ENCODE assay signal across 10 mouse cellular contexts in genomic region chr6:119329936-119330335, GRCm38 (mm10). TPM values are rescaled to one million over a fixed set of nuclear protein-coding genes. Genes with fewer than 3 reads are reported as not detected.
DNase-seq lines count a peak whose midpoint lies in the region; ATAC-seq and TF ChIP-seq lines count a peak whose summit lies in the region.
"Had no signal": no experiment of that assay in that cellular context is flagged by ENCODE, and none has a peak within 500 bp of the region (broad histone marks: within the 10 kb centered on the region; RNA-seq: fewer than 3 reads in every experiment).

No protein-coding gene starts in this region.

- H3K9me3 ChIP-seq in intestine, embryonic 15.5 days, result no peaks in the 10 kb centered on the region
- H3K9me3 ChIP-seq in intestine, postnatal 0 days (ENCODE audit: control insufficient read depth), result no peaks in the 10 kb centered on the region
- H3K9me3 ChIP-seq in forebrain, embryonic 13.5 days (replicated peaks), result no peaks in the 10 kb centered on the region
- H3K9me3 ChIP-seq in midbrain, embryonic 10.5 days (replicated peaks), result no peaks in the 10 kb centered on the region

- H3K9ac ChIP-seq in intestine, embryonic 15.5 days, result no peak overlapping the region
- no peak overlapping the region for H3K9ac ChIP-seq in intestine, postnatal 0 days (ENCODE audit: low read depth, low read length)
- H3K9ac ChIP-seq in forebrain, embryonic 13.5 days, result peak overlapping the region; percentile 51

- no peak for ATAC-seq in intestine, embryonic 15.5 days
- no peak for ATAC-seq in intestine, postnatal 0 days
- ATAC-seq in forebrain, embryonic 13.5 days, result peak; percentile 39

- H3K27ac ChIP-seq in intestine, embryonic 15.5 days, result no peak overlapping the region
- H3K27ac ChIP-seq in intestine, postnatal 0 days (ENCODE audit: low read depth, low read length), result no peak overlapping the region
- no peak overlapping the region for H3K27ac ChIP-seq in forebrain, embryonic 13.5 days
- no peak overlapping the region for H3K27ac ChIP-seq in midbrain, embryonic 10.5 days (replicated peaks)
- no peak overlapping the region for H3K27ac ChIP-seq in thymus, adult 2 months (ENCODE audit: control insufficient read depth, insufficient read depth, low read length)
- H3K27ac ChIP-seq: macrophage had no signal

- H3K4me1 ChIP-seq in intestine, embryonic 15.5 days (replicated peaks), result peaks cover 11% of the 10 kb centered on the region
- H3K4me1 ChIP-seq in intestine, postnatal 0 days (replicated peaks; ENCODE audit: control insufficient read depth, insufficient read depth, low read length), result no peaks in the 10 kb centered on the region
- peaks cover 47% of the 10 kb centered on the region for H3K4me1 ChIP-seq in forebrain, embryonic 13.5 days
- H3K4me1 ChIP-seq in midbrain, embryonic 10.5 days, result peaks cover 61% of the 10 kb centered on the region
- H3K4me1 ChIP-seq in thymus, adult 2 months (replicated peaks; ENCODE audit: control insufficient read depth, insufficient read depth, low read length), result peaks cover 36% of the 10 kb centered on the region
- H3K4me1 ChIP-seq in lung, adult 2 months (ENCODE audit: control insufficient read depth, insufficient read depth, low read length), result peaks cover 9% of the 10 kb centered on the region; the same call in 1 of the 2 replicates

- peak; percentile 25 for DNase-seq in brain, embryonic 14.5 days (ENCODE audit: low read depth)
- no peak for DNase-seq in midbrain, embryonic 10.5 days (ENCODE audit: low spot score)
- DNase-seq in thymus, postnatal 36 days, result no peak
- DNase-seq in thymus, adult 2 months, result no peak
- DNase-seq in lung, adult 2 months, result no peak

- 10% methylated on average over 6 of the region's 6 CpGs for WGBS in intestine, embryonic 15.5 days
- 14% methylated on average over 6 of the region's 6 CpGs for WGBS in intestine, postnatal 0 days
- 11% methylated on average over 6 of the region's 6 CpGs for WGBS in forebrain, embryonic 13.5 days
- 8% methylated on average over 6 of the region's 6 CpGs for WGBS in midbrain, embryonic 10.5 days
- WGBS in thymus, adult 2 months, result 66% methylated on average over 6 of the region's 6 CpGs
- 22% methylated on average over 6 of the region's 6 CpGs for whole genome bisulfite sequencing in lung, adult 2 months

- H3K4me2 ChIP-seq in intestine, embryonic 15.5 days (replicated peaks), result peak overlapping the region; percentile 56; the same call in 1 of the 2 replicates
- no peak overlapping the region for H3K4me2 ChIP-seq in intestine, postnatal 0 days (replicated peaks; ENCODE audit: low read depth)
- peak overlapping the region; percentile 80 for H3K4me2 ChIP-seq in forebrain, embryonic 13.5 days

- H3K4me3 ChIP-seq in intestine, embryonic 15.5 days (replicated peaks), result no peak overlapping the region
- no peak overlapping the region for H3K4me3 ChIP-seq in intestine, postnatal 0 days (ENCODE audit: low read depth, low read length)
- H3K4me3 ChIP-seq in forebrain, embryonic 13.5 days, result peak overlapping the region; percentile 47
- peak overlapping the region; percentile 53 for H3K4me3 ChIP-seq in midbrain, embryonic 10.5 days
- no peak overlapping the region for H3K4me3 ChIP-seq in thymus, adult 2 months (ENCODE audit: control insufficient read depth, insufficient read depth, low read length)
- no peak overlapping the region for H3K4me3 ChIP-seq in lung, adult 2 months (replicated peaks; ENCODE audit: extremely low read depth, low read depth, low read length)

- no peak for TF ChIP-seq CTCF in intestine, postnatal 0 days (IDR thresholded peaks at IDR 0.05; ENCODE audit: low read depth)
- TF ChIP-seq CTCF in brain, embryonic 14.5 days (IDR thresholded peaks at IDR 0.05; ENCODE audit: borderline replicate concordance, extremely low read depth, insufficient read depth, insufficient read length), result no peak
- no peak for TF ChIP-seq CTCF in thymus, adult 2 months (IDR thresholded peaks at IDR 0.05; ENCODE audit: borderline replicate concordance, control insufficient read depth, extremely low read depth, insufficient read depth, low read length, poor library complexity)
- no peak for TF ChIP-seq CTCF in lung, adult 2 months (IDR thresholded peaks at IDR 0.05; ENCODE audit: insufficient read depth, low read length)

- peaks cover 51% of the 10 kb centered on the region for H3K27me3 ChIP-seq in intestine, embryonic 15.5 days (replicated peaks)
- H3K27me3 ChIP-seq in intestine, postnatal 0 days (replicated peaks; ENCODE audit: control insufficient read depth, insufficient read depth, low read length), result peaks cover 41% of the 10 kb centered on the region
- H3K27me3 ChIP-seq in forebrain, embryonic 13.5 days, result peaks cover 46% of the 10 kb centered on the region
- H3K27me3 ChIP-seq in midbrain, embryonic 10.5 days (ENCODE audit: low read depth, poor library complexity, severe bottlenecking), result peaks cover 94% of the 10 kb centered on the region
- H3K27me3 ChIP-seq in thymus, adult 2 months (ENCODE audit: control insufficient read depth, insufficient read depth, low read length), result no peaks in the 10 kb centered on the region
- H3K27me3 ChIP-seq: Patski had no signal

- no peaks in the 10 kb centered on the region for H3K36me3 ChIP-seq in intestine, embryonic 15.5 days
- no peaks in the 10 kb centered on the region for H3K36me3 ChIP-seq in intestine, postnatal 0 days (ENCODE audit: control insufficient read depth, insufficient read depth)
- no peaks in the 10 kb centered on the region for H3K36me3 ChIP-seq in forebrain, embryonic 13.5 days (ENCODE audit: poor library complexity, severe bottlenecking)
- H3K36me3 ChIP-seq in midbrain, embryonic 10.5 days, result no peaks in the 10 kb centered on the region
- no peaks in the 10 kb centered on the region for H3K36me3 ChIP-seq in thymus, adult 2 months (ENCODE audit: control insufficient read depth, insufficient read depth, low read length)

- TF ChIP-seq POLR2A in brain, embryonic 14.5 days (IDR thresholded peaks at IDR 0.05; ENCODE audit: borderline replicate concordance, extremely low read depth, insufficient read depth, insufficient read length, poor library complexity, severe bottlenecking), result no peak
- no peak for TF ChIP-seq POLR2A in thymus, adult 2 months (IDR thresholded peaks at IDR 0.05; ENCODE audit: control insufficient read depth, extremely low read depth, insufficient read depth, low read length, poor library complexity)
- TF ChIP-seq POLR2A in lung, adult 2 months (IDR thresholded peaks at IDR 0.05; ENCODE audit: borderline replicate concordance, extremely low read depth, low read depth, low read length), result no peak

RNA-seq across cellular contexts. Expression of gene Lrtm2, which starts 0.6 kb away (rescaled TPM):
- polyA plus RNA-seq in intestine, embryonic 15.5 days (2015; fragmentation: Nextera tagmentation; extraction: Ambion mirVana), result 0.29 and 0.49 TPM in 2 replicates
- polyA plus RNA-seq in intestine, postnatal 0 days (2015; fragmentation: Nextera tagmentation; extraction: Ambion mirVana), result 0.04 TPM in 2 replicates
- 9.6 and 12.9 TPM in 2 replicates for polyA plus RNA-seq in brain, embryonic 14.5 days (2012; rRNA removed)
- 1.1 and 2.0 TPM in 2 replicates for polyA plus RNA-seq in forebrain, embryonic 13.5 days (2015; fragmentation: Nextera tagmentation; extraction: Ambion mirVana)
- polyA plus RNA-seq in midbrain, embryonic 10.5 days (2016; fragmentation: Nextera tagmentation; extraction: Ambion mirVana), result 0.25 and 0.26 TPM in 2 replicates
- 1.4 and 2.1 TPM in 2 replicates for polyA plus RNA-seq in thymus, adult 2 months (2012; rRNA removed)
- 10.1 and 11.5 TPM in 2 replicates for polyA plus RNA-seq in lung, adult 2 months (2012; rRNA removed)
- polyA plus RNA-seq: macrophage had no signal

Comparison
In these comparisons a context has a peak if more than half of its experiments do, and no peak if none do; other contexts are left out.
1. H3K4me3 ChIP-seq: peak in forebrain, embryonic 13.5 days (single experiment) and midbrain, embryonic 10.5 days (single experiment); none in intestine, embryonic 15.5 days (single experiment), intestine, postnatal 0 days (single experiment), thymus, adult 2 months (single experiment) and lung, adult 2 months (single experiment).